Mouse (Mus musculus) myocyte (in vitro differentiated cells): ENCODE data around the gene Dgki.

Experiments used
- MYOD1 ChIP-seq, 3 experiments: IDR thresholded peaks; one replicate each; pipeline ENCODE4 v1.6.1; 2011; ENCODE audit warnings: control low read depth in 2 of 3, low read depth in 2 of 3, mild to moderate bottlenecking in 2 of 3, moderate library complexity in 1 of 3; ENCODE audit not compliant: insufficient read length in 2 of 3, control insufficient read depth in 1 of 3
- POLR2A ChIP-seq: IDR thresholded peaks from one replicate; pipeline ENCODE4 v1.6.1; 2011; ENCODE audit warnings: low read depth, mild to moderate bottlenecking, control low read depth, moderate library complexity; ENCODE audit not compliant: insufficient read length
- POLR2AphosphoS2 ChIP-seq: IDR thresholded peaks from one replicate; pipeline ENCODE4 v1.6.1; 2011; ENCODE audit warnings: low read depth, control low read depth; ENCODE audit not compliant: insufficient read length
- REST ChIP-seq: IDR thresholded peaks from one replicate; pipeline ENCODE4 v1.6.1; 2011; ENCODE audit warnings: mild to moderate bottlenecking, control low read depth, moderate library complexity; ENCODE audit not compliant: insufficient read depth, insufficient read length
- TCF12 ChIP-seq: IDR thresholded peaks from one replicate; pipeline ENCODE4 v1.6.1; 2011; ENCODE audit warnings: mild to moderate bottlenecking, control low read depth; ENCODE audit not compliant: poor library complexity, insufficient read depth, severe bottlenecking
- USF1 ChIP-seq: IDR thresholded peaks from one replicate; pipeline ENCODE4 v1.6.1; 2011; ENCODE audit warnings: low read depth, mild to moderate bottlenecking, control low read depth, moderate library complexity

GRCm38 (mm10) chr6:37326603-37326955 lies 26.6 kb upstream of the Dgki start:
- TF ChIP-seq POLR2A (no peak), MYOD1 (IDR thresholded peaks at IDR 0.05; ENCODE audit: control insufficient read depth in 1 of 3, insufficient read length in 2 of 3, low read depth in 2 of 3) (no peak), POLR2AphosphoS2 (no peak), USF1 (no peak), TCF12 (no peak), REST (no peak)
